In the genomic region with DNA sequence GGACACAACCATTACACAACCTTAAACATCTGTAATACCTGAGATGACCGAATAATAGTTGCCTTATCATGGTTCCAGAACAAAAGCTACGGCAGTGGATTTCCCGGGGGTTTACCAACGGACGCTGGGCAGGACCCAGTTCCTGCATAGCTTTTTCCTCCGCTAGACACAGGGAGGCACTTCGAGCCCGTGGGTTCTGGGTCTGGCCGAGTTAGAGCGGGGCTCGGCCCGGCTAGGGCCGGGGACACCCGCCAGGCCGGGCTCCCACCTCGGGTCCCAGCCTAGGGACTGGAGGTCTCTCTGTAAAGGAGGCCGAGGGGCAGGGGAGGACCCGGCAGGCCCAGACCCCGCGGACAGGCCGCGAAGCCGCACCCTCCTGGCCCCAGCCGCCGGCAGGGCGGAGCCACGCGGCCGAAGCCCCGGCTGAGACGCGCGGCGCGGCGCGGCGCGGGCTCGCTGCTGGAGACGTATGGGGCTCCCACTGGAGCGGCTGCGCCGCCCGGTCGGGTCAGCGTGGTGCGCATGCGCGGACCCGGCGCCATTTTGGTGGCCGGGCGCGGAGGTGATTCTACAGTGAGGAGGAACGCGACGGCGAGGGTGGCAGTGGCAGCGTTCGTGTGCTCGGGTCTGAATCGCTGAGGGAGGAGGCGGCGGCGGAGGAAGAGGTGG, we compare ENCODE assay signal across 8 mouse cellular contexts. TPM values are rescaled to one million over a fixed set of nuclear protein-coding genes. Genes with fewer than 3 reads are reported as not detected.
A peak's percentile ranks its signal among the peaks of the same experiment; 100 is the strongest.
DNase-seq lines count a peak whose midpoint lies in the region; ATAC-seq and TF ChIP-seq lines count a peak whose summit lies in the region.

A gene (minus strand): TSS at position 434 of the 669 bp plus-strand sequence.
A gene (plus strand): TSS at position 483 of the 669 bp plus-strand sequence.

- H3K4me3 ChIP-seq in forebrain, embryonic 10.5 days, result peak within 1 kb of the TSS; percentile 91
- H3K4me3 ChIP-seq in heart, embryonic 15.5 days, result peak within 1 kb of the TSS; percentile 93
- peak within 1 kb of the TSS; percentile 94 to 95 for H3K4me3 ChIP-seq in liver, embryonic 14.5 days (ENCODE audit: insufficient read depth in 1 of 2, low read depth in 2 of 2, low read length in 2 of 2)
- H3K4me3 ChIP-seq in neural tube, embryonic 11.5 days (ENCODE audit: low read depth, low read length), result peak within 1 kb of the TSS; percentile 94
- H3K4me3 ChIP-seq in stomach, postnatal 0 days (ENCODE audit: low read depth, low read length), result peak within 1 kb of the TSS; percentile 95

- peaks cover 19% of the 10 kb centered on the region for H3K36me3 ChIP-seq in forebrain, embryonic 10.5 days (replicated peaks)
- H3K36me3 ChIP-seq in heart, embryonic 15.5 days, result no peaks in the 10 kb centered on the region
- H3K36me3 ChIP-seq in liver, embryonic 14.5 days (replicated peaks; ENCODE audit: control insufficient read depth, insufficient read depth, low read depth), result no peaks in the 10 kb centered on the region
- H3K36me3 ChIP-seq in neural tube, embryonic 11.5 days (ENCODE audit: control insufficient read depth, insufficient read depth, low read length), result no peaks in the 10 kb centered on the region
- no peaks in the 10 kb centered on the region for H3K36me3 ChIP-seq in stomach, postnatal 0 days (ENCODE audit: control insufficient read depth, insufficient read depth, low read length)

- H3K9me3 ChIP-seq in forebrain, embryonic 10.5 days, result no peaks in the 10 kb centered on the region
- no peaks in the 10 kb centered on the region for H3K9me3 ChIP-seq in heart, embryonic 15.5 days (replicated peaks)
- no peaks in the 10 kb centered on the region for H3K9me3 ChIP-seq in liver, embryonic 14.5 days (ENCODE audit: control insufficient read depth, low read length)
- H3K9me3 ChIP-seq in neural tube, embryonic 11.5 days (ENCODE audit: control insufficient read depth, low read length), result no peaks in the 10 kb centered on the region
- H3K9me3 ChIP-seq in stomach, postnatal 0 days (ENCODE audit: control insufficient read depth, low read length), result no peaks in the 10 kb centered on the region

- peak within 1 kb of the TSS; percentile 66 for H3K4me2 ChIP-seq in heart, embryonic 15.5 days
- peak within 1 kb of the TSS; percentile 90 for H3K4me2 ChIP-seq in liver, embryonic 14.5 days (ENCODE audit: low read depth)
- peak within 1 kb of the TSS; percentile 70 for H3K4me2 ChIP-seq in neural tube, embryonic 11.5 days (ENCODE audit: low read depth)
- peak within 1 kb of the TSS; percentile 66 for H3K4me2 ChIP-seq in stomach, postnatal 0 days (replicated peaks; ENCODE audit: low read depth)

- TF ChIP-seq CTCF in liver, embryonic 14.5 days (IDR thresholded peaks at IDR 0.05; ENCODE audit: low read depth), result no peak
- TF ChIP-seq CTCF in stomach, postnatal 0 days (IDR thresholded peaks at IDR 0.05; ENCODE audit: low read depth), result peak; percentile 35

- H3K27me3 ChIP-seq in forebrain, embryonic 10.5 days (ENCODE audit: poor library complexity, severe bottlenecking), result no peaks in the 10 kb centered on the region
- H3K27me3 ChIP-seq in heart, embryonic 15.5 days, result no peaks in the 10 kb centered on the region
- no peaks in the 10 kb centered on the region for H3K27me3 ChIP-seq in liver, embryonic 14.5 days (ENCODE audit: control insufficient read depth, insufficient read depth, low read length)
- no peaks in the 10 kb centered on the region for H3K27me3 ChIP-seq in neural tube, embryonic 11.5 days (ENCODE audit: control insufficient read depth, insufficient read depth, low read length)
- no peaks in the 10 kb centered on the region for H3K27me3 ChIP-seq in stomach, postnatal 0 days (ENCODE audit: control insufficient read depth, insufficient read depth, low read length)

- peak; percentile 78 for ATAC-seq in CD4-positive, CD25-positive, alpha-beta regulatory T cell, adult 4 months
- ATAC-seq in heart, embryonic 15.5 days (replicated peaks; ENCODE audit: insufficient number of reproducible peaks, insufficient read depth, low FRiP score, low read depth), result peak; percentile 99
- ATAC-seq in liver, embryonic 14.5 days (ENCODE audit: insufficient read depth), result peak; percentile 94
- peak; percentile 93 for ATAC-seq in neural tube, embryonic 11.5 days (ENCODE audit: insufficient read depth, low FRiP score, low TSS enrichment)
- peak; percentile 99 for ATAC-seq in stomach, postnatal 0 days (ENCODE audit: low FRiP score, low TSS enrichment)

- peak; percentile 91 for DNase-seq in c-Kit-negative CD71-positive TER-119-positive erythroid progenitor cells, embryonic 14.5 days (ENCODE audit: low read depth, low spot score)
- DNase-seq in forebrain, embryonic 10.5 days (ENCODE audit: extremely low spot score, low spot score), result peak; percentile 93
- DNase-seq in kidney, postnatal 25 days, result peak; percentile 91 to 96
- peak; percentile 84 to 88 (median 87) for DNase-seq in liver, embryonic 14.5 days (ENCODE audit: low read depth in 3 of 3, low spot score in 3 of 3)
- peak; percentile 96 for DNase-seq in neural tube, embryonic 11.5 days (ENCODE audit: low spot score)
- DNase-seq in stomach, postnatal 0 days (ENCODE audit: low spot score), result peak; percentile 94

- peak within 1 kb of the TSS; percentile 96 for H3K9ac ChIP-seq in heart, embryonic 15.5 days
- peak within 1 kb of the TSS; percentile 97 for H3K9ac ChIP-seq in liver, embryonic 14.5 days (replicated peaks)
- peak within 1 kb of the TSS; percentile 97 for H3K9ac ChIP-seq in neural tube, embryonic 11.5 days (ENCODE audit: low read length)
- H3K9ac ChIP-seq in stomach, postnatal 0 days (ENCODE audit: low read length), result peak within 1 kb of the TSS; percentile 94

- H3K27ac ChIP-seq in forebrain, embryonic 10.5 days, result peak within 1 kb of the TSS; percentile 99
- H3K27ac ChIP-seq in heart, embryonic 15.5 days, result peak within 1 kb of the TSS; percentile 99
- H3K27ac ChIP-seq in liver, embryonic 14.5 days, result peak within 1 kb of the TSS; percentile 90
- H3K27ac ChIP-seq in neural tube, embryonic 11.5 days (ENCODE audit: low read depth, low read length), result peak within 1 kb of the TSS; percentile 99
- peak within 1 kb of the TSS; percentile 99 for H3K27ac ChIP-seq in stomach, postnatal 0 days (replicated peaks)

- peaks cover 32% of the 10 kb centered on the region for H3K4me1 ChIP-seq in forebrain, embryonic 10.5 days
- H3K4me1 ChIP-seq in heart, embryonic 15.5 days (replicated peaks), result peaks cover 11% of the 10 kb centered on the region
- peaks cover 6 to 8% of the 10 kb centered on the region in 2 experiments; a peak in 3 of 4 replicates for H3K4me1 ChIP-seq in liver, embryonic 14.5 days (replicated peaks; ENCODE audit: control insufficient read depth in 2 of 2, insufficient read depth in 2 of 2, low read length in 1 of 2)
- H3K4me1 ChIP-seq in neural tube, embryonic 11.5 days (ENCODE audit: control insufficient read depth, insufficient read depth, low read length), result peaks cover 4% of the 10 kb centered on the region; the same call in 1 of the 2 replicates
- no peaks in the 10 kb centered on the region for H3K4me1 ChIP-seq in stomach, postnatal 0 days (replicated peaks; ENCODE audit: control insufficient read depth, insufficient read depth)

- TF ChIP-seq EP300 in liver, embryonic 14.5 days (IDR thresholded peaks at IDR 0.05; ENCODE audit: low read depth), result 0 out of 2 replicates have a peak, but pooled peaks have one; percentile 14
- TF ChIP-seq EP300 in stomach, postnatal 0 days (optimal IDR thresholded peaks at IDR 0.05), result no peak

- under 1% methylated on average over 66 of the region's 66 CpGs for WGBS in forebrain, embryonic 10.5 days
- WGBS in heart, embryonic 15.5 days, result under 1% methylated on average over 62 of the region's 66 CpGs
- under 1% methylated on average over 65 of the region's 66 CpGs for WGBS in liver, embryonic 14.5 days (ENCODE audit: insufficient replicate concordance)
- WGBS in neural tube, embryonic 11.5 days, result under 1% methylated on average over 65 of the region's 66 CpGs
- WGBS in stomach, postnatal 0 days, result under 1% methylated on average over 65 of the region's 66 CpGs

RNA-seq across cellular contexts. Expression of the first gene that starts in this region (rescaled TPM):
- polyA plus RNA-seq in CD4-positive, CD25-positive, alpha-beta regulatory T cell, adult 4 months (2017; shearing (Covaris generic)), result 100 to 1,000 TPM; 155 to 157 TPM
- polyA plus RNA-seq in forebrain, embryonic 10.5 days (2016; fragmentation: Nextera tagmentation; extraction: Ambion mirVana), result 50.2 and 50.8 TPM in 2 replicates
- 112 and 113 TPM in 2 replicates for polyA plus RNA-seq in heart, embryonic 15.5 days (2015; fragmentation: Nextera tagmentation; extraction: Ambion mirVana)
- polyA plus RNA-seq in liver, embryonic 14.5 days (2012; rRNA removed), result 15.4 and 15.8 TPM in 2 replicates
- 39.9 and 45.2 TPM in 2 replicates for polyA plus RNA-seq in liver, embryonic 14.5 days (2014; fragmentation: Nextera tagmentation; extraction: Ambion mirVana)
- polyA plus RNA-seq in neural tube, embryonic 11.5 days (2014; fragmentation: Nextera tagmentation; extraction: Ambion mirVana), result 92.5 and 102 TPM in 2 replicates
- polyA plus RNA-seq in stomach, postnatal 0 days (2015; fragmentation: Nextera tagmentation; extraction: Ambion mirVana), result 355 and 360 TPM in 2 replicates

RNA-seq across cellular contexts. Expression of the second gene that starts in this region (rescaled TPM):
- 100 to 1,000 TPM in 1 of 2 experiments, 10 to 100 TPM in 1; 97.1 to 108 TPM for polyA plus RNA-seq in CD4-positive, CD25-positive, alpha-beta regulatory T cell, adult 4 months (2017; shearing (Covaris generic))
- 200 and 207 TPM in 2 replicates for polyA plus RNA-seq in forebrain, embryonic 10.5 days (2016; fragmentation: Nextera tagmentation; extraction: Ambion mirVana)
- polyA plus RNA-seq in heart, embryonic 15.5 days (2015; fragmentation: Nextera tagmentation; extraction: Ambion mirVana), result 121 and 129 TPM in 2 replicates
- polyA plus RNA-seq in liver, embryonic 14.5 days (2012; rRNA removed), result 20.4 and 60.5 TPM in 2 replicates
- 64.7 and 67.2 TPM in 2 replicates for polyA plus RNA-seq in liver, embryonic 14.5 days (2014; fragmentation: Nextera tagmentation; extraction: Ambion mirVana)
- 138 and 142 TPM in 2 replicates for polyA plus RNA-seq in neural tube, embryonic 11.5 days (2014; fragmentation: Nextera tagmentation; extraction: Ambion mirVana)
- polyA plus RNA-seq in stomach, postnatal 0 days (2015; fragmentation: Nextera tagmentation; extraction: Ambion mirVana), result 130 and 136 TPM in 2 replicates

Comparison
In these comparisons a context has a peak if more than half of its experiments do, and no peak if none do; other contexts are left out.
1. Peak in every context shown above with its lines: DNase-seq, ATAC-seq, H3K4me3 ChIP-seq and H3K27ac ChIP-seq.